Mouse (Mus musculus) forebrain, embryonic 11.5 days (tissue): ENCODE results near the gene Olfr701. TPM values are rescaled to one million over a fixed set of nuclear protein-coding genes. Genes with fewer than 3 reads are reported as not detected.

Source experiments
- ATAC-seq: fragments of 200-750 bp; cut with Nextera tagmentation; replicated peaks from 2 replicates; pipeline ENCODE4 v1.8.0; 2017; ENCODE audit warnings: moderate TSS enrichment; ENCODE audit not compliant: low FRiP score
- DNase-seq: peaks from one replicate; pipeline ENCODE4 v3.0.0-alpha.2; 2017; ENCODE audit warnings: low spot score
- H3K27ac ChIP-seq: fragments of 300-500 bp; sonication (generic); 2 replicates; pipeline ENCODE4 v1.5.1; 2014; ENCODE audit warnings: low read depth, low read length
- H3K27me3 ChIP-seq: fragments of 300-500 bp; sonication (generic); 2 replicates; pipeline ENCODE4 v1.6.1; 2014; ENCODE audit warnings: mild to moderate bottlenecking, low read length, mixed read lengths; ENCODE audit not compliant: control insufficient read depth, insufficient read depth
- H3K36me3 ChIP-seq: fragments of 300-500 bp; sonication (generic); 2 replicates; pipeline ENCODE4 v1.6.1; 2014; ENCODE audit warnings: mild to moderate bottlenecking, low read length, moderate library complexity, mixed read lengths; ENCODE audit not compliant: control insufficient read depth, insufficient read depth
- H3K4me1 ChIP-seq: fragments of 300-500 bp; sonication (generic); replicated peaks from 2 replicates; pipeline ENCODE4 v1.6.1; 2014; ENCODE audit warnings: low read length, mixed read lengths; ENCODE audit not compliant: control insufficient read depth, insufficient read depth
- H3K4me2 ChIP-seq: fragments of 300-500 bp; sonication (generic); 2 replicates; pipeline ENCODE4 v1.6.1; 2014; ENCODE audit warnings: low read depth, mild to moderate bottlenecking, low read length, moderate library complexity, mixed read lengths; ENCODE audit not compliant: severe bottlenecking
- H3K4me3 ChIP-seq: fragments of 300-500 bp; sonication (generic); 2 replicates; pipeline ENCODE4 v1.5.1; 2014; ENCODE audit warnings: low read depth, low read length
- H3K9ac ChIP-seq: fragments of 300-500 bp; sonication (generic); 2 replicates; pipeline ENCODE4 v1.6.1; 2014; ENCODE audit warnings: low read length
- H3K9me3 ChIP-seq: fragments of 300-500 bp; sonication (generic); 2 replicates; pipeline ENCODE4 v1.6.1; 2016; ENCODE audit warnings: low read length, mixed read lengths; ENCODE audit not compliant: control insufficient read depth
- WGBS: fragments of 180-500 bp; shearing (Covaris S2); extraction: QIAGEN DNeasy Blood & Tissue Kit; methylation state at CpG from one replicate; pipeline ENCODE4 v1.1.7; 2014; 5-methylcytosine and 5-hydroxymethylcytosine counted together
- polyA plus RNA-seq: library from polyadenylated mRNA; unstranded; fragments of >200 nt; fragmentation: Nextera tagmentation; extraction: Ambion mirVana; gene quantifications from 2 replicates; pipeline ENCODE4 v1.2.1, GENCODE M21; 2014

Gene Olfr701
- polyA plus RNA-seq, result not detected in 2 replicates

DNA sequence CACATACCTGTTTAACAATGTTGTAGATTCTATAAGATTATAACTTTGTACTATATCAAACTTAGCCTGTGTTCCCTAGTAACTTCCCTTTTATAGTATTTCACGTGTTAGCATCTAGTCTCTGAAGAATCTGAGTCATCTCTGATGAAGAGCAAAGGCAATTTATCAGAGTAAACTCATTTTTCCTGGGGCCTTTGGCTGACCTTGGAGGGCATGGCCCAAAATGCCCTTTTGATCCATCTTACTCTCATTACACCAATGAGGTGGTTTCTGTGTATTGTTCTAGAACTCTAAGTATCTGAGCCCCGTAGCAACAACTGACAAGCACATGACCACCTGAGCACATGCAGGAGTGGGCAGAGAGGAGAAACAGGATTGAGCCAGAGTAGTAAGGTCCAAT is at the start of gene Olfr701:
Gene Olfr701, plus strand, starts transcription at position 301 of the 400 bp plus-strand sequence.
- ATAC-seq (no peak), DNase-seq (no peak)
- WGBS, result 81% methylated on average over 2 of the region's 2 CpGs
- H3K9me3 ChIP-seq, result no peaks in the 10 kb centered on the region
- H3K4me1 ChIP-seq, result no peaks in the 10 kb centered on the region
- no peak within 1 kb of the TSS for H3K4me3 ChIP-seq
- no peaks in the 10 kb centered on the region for H3K36me3 ChIP-seq
- H3K4me2 ChIP-seq, result no peak within 1 kb of the TSS
- no peak within 1 kb of the TSS for H3K27ac ChIP-seq
- no peaks in the 10 kb centered on the region for H3K27me3 ChIP-seq
- H3K9ac ChIP-seq, result no peak within 1 kb of the TSS

DNA sequence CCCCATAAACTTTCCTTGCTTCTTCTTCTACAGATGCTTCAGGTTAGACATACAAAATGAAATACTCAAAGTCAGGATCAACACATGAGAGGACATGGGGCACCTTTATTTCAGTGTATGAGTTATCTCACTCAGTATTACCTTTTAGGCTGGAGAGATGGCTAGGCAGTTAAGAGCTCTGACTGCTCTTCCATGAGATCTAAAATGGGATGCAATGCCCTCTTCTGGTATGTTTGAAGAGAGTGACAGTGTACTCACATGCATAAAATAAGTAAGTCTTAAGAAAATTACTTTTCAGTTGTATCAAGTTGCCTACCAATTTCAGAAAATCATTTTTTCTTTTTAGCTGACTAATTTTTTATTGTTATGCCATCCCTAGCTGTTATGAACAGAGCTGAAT is 25.6 kb upstream of the Olfr701 start:
- Histone ChIP-seq H3K27ac (no peak overlapping the region), H3K27me3 (no peaks in the 10 kb centered on the region), H3K9me3 (no peaks in the 10 kb centered on the region), H3K4me3 (no peak overlapping the region), H3K4me1 (no peaks in the 10 kb centered on the region), H3K36me3 (no peaks in the 10 kb centered on the region), H3K4me2 (no peak overlapping the region), H3K9ac (no peak overlapping the region)
- ATAC-seq (no peak), DNase-seq (no peak)

DNA sequence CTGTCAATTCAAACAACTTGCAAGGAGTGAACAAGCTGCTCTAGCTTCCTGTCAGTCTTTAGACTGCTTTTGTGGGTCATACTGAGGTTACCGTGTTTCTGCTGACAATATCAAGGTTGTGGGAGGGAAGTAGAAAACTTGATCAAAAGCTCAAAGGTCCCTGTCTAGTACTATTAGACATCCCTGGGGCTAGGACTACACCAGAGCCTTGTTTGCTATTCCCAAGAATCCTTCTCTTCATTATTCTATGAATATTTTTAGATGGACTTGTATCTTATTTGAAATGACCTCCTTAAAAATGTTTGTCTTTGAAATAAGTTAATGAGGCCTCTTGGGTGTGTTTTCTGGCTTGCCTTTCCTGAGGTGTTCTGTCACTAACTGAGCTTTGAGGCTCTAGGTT is 20.8 kb upstream of the Olfr701 start, which contains the start of gene Olfr699:
Gene Olfr699, minus strand, starts transcription at position 101 of the 400 bp plus-strand sequence.
- Histone ChIP-seq H3K4me3 (no peak within 1 kb of the TSS), H3K4me2 (no peak within 1 kb of the TSS), H3K9ac (no peak within 1 kb of the TSS), H3K4me1 (no peaks in the 10 kb centered on the region), H3K36me3 (no peaks in the 10 kb centered on the region), H3K27ac (no peak within 1 kb of the TSS), H3K9me3 (no peaks in the 10 kb centered on the region), H3K27me3 (no peaks in the 10 kb centered on the region)
- WGBS, result 90% methylated on average over 1 of the region's 1 CpGs
- DNase-seq, result no peak
- ATAC-seq, result no peak

DNA sequence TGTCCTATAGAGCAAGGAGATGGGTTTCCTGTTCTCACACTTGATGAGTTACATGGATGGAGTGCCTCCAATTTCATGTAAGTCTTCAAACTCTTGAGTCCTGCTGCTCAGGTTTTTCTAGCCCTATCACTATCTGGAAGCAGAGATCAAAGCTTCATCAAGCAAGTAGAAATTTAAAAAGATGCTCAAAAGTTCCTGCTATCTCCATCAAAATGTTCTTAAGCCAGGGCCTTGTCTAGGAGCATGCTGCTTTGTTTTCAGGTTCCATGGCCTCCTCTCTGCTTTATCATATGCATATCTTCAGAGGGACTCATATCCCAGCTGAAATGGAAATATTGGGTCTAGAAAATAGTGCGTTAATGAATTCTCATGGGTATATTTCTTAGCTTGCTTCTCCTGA is 5.2 kb upstream of the Olfr701 start, which contains the start of gene Olfr700:
Gene Olfr700, minus strand, starts transcription at position 101 of the 400 bp plus-strand sequence.
- Histone ChIP-seq H3K36me3 (no peaks in the 10 kb centered on the region), H3K4me2 (no peak within 1 kb of the TSS), H3K27me3 (no peaks in the 10 kb centered on the region), H3K9me3 (no peaks in the 10 kb centered on the region), H3K9ac (no peak within 1 kb of the TSS), H3K4me3 (no peak within 1 kb of the TSS), H3K4me1 (no peaks in the 10 kb centered on the region), H3K27ac (no peak within 1 kb of the TSS)
- no peak for DNase-seq
- WGBS, result 89% methylated on average over 1 of the region's 1 CpGs
- ATAC-seq, result no peak

DNA sequence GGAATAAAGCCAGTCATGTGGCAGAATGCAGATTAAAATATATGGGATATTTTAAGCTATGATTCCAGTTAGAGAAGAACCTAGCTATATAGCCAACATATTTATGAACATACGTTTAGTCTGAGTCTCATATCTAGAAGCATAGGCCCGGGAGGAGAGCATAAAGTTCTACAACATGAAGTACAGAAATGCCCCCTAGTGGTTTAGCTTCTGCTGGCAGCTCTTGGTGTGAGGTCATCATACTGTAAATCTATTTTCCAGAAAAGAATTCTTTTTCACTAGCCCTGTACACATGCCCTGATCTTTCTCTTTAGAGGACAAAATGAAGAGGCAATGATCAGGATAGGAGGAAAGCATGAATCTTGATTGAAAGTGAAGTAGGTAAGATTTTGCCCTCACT is 1.8 kb downstream of the Olfr701 start:
- no peak overlapping the region for H3K27ac ChIP-seq
- H3K9me3 ChIP-seq, result no peaks in the 10 kb centered on the region
- no peak overlapping the region for H3K9ac ChIP-seq
- no peak overlapping the region for H3K4me2 ChIP-seq
- no peaks in the 10 kb centered on the region for H3K36me3 ChIP-seq
- ATAC-seq (no peak), DNase-seq (no peak)
- no peaks in the 10 kb centered on the region for H3K27me3 ChIP-seq
- H3K4me3 ChIP-seq, result no peak overlapping the region
- H3K4me1 ChIP-seq, result no peaks in the 10 kb centered on the region
- 57% methylated on average over 2 of the region's 2 CpGs for WGBS

DNA sequence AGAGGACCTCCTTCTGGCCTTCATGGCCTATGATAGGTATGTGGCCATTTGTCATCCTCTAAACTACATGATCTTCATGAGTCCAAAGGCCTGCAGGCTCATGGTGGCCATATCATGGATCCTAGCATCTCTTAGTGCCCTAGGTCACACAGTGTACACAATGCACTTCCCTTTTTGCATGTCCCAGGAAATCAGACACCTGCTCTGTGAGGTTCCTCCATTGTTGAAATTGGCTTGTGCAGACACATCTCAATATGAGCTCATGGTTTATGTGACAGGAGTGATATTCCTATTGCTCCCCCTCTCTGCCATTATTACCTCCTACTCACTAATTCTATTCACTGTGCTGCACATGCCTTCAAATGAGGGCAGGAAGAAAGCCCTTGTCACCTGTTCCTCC is 4.5 kb downstream of the Olfr701 start:
- H3K4me2 ChIP-seq, result no peak overlapping the region
- no peak overlapping the region for H3K4me3 ChIP-seq
- H3K27me3 ChIP-seq, result no peaks in the 10 kb centered on the region
- no peaks in the 10 kb centered on the region for H3K4me1 ChIP-seq
- no peaks in the 10 kb centered on the region for H3K36me3 ChIP-seq
- no peak overlapping the region for H3K27ac ChIP-seq
- no peaks in the 10 kb centered on the region for H3K9me3 ChIP-seq
- DNase-seq, result no peak
- H3K9ac ChIP-seq, result no peak overlapping the region
- ATAC-seq, result no peak

DNA sequence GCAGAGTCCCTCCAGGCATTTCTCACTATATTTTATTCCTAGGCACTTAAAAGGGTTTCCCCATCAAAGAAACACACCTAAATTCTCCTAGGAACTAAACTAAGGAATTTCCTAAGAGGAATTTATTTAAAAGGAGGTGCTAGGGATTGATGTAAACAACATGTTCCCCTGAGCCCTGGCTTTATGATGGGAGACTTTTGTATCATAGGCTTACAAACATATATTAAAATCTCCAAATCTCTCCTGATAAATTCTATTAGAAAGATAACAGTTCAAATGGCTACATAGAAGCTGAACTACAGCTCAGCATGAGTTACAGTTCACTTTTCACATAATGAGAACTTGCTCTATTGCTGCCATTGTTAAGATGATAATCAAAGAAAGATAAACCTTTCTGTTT is 19.9 kb downstream of the Olfr701 start, which contains the start of gene Olfr702:
Gene Olfr702, minus strand, starts transcription at position 101 of the 400 bp plus-strand sequence.
- ATAC-seq (no peak), DNase-seq (no peak)
- H3K9me3 ChIP-seq, result no peaks in the 10 kb centered on the region
- no peak within 1 kb of the TSS for H3K27ac ChIP-seq
- no peaks in the 10 kb centered on the region for H3K27me3 ChIP-seq
- no peaks in the 10 kb centered on the region for H3K36me3 ChIP-seq
- no peaks in the 10 kb centered on the region for H3K4me1 ChIP-seq
- no peak within 1 kb of the TSS for H3K9ac ChIP-seq
- no peak within 1 kb of the TSS for H3K4me3 ChIP-seq
- H3K4me2 ChIP-seq, result no peak within 1 kb of the TSS

DNA sequence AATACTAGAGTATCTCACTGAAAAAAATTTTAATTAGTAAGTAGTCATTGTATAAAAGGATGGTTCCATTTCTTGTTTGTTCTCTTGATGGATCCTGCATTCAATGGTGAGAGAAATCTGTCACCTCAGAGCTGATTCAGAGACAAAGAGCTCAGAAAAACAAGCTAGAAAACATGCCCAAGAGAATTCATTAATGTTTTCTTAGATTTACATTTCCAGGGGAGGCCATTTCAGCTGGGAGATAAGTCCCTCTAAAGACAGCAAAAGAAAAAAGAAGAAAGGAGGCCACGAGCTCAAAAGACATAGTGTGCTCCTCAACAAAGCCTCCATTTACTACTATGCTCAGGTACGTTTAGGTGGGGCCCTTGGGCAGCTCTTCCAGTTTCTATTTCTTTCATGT is 29.1 kb downstream of the Olfr701 start, which contains the start of gene Olfr703:
Gene Olfr703, plus strand, starts transcription at position 301 of the 400 bp plus-strand sequence.
- Histone ChIP-seq H3K36me3 (no peaks in the 10 kb centered on the region), H3K27ac (no peak within 1 kb of the TSS), H3K4me2 (no peak within 1 kb of the TSS), H3K4me3 (no peak within 1 kb of the TSS), H3K9me3 (no peaks in the 10 kb centered on the region), H3K27me3 (no peaks in the 10 kb centered on the region), H3K9ac (no peak within 1 kb of the TSS), H3K4me1 (no peaks in the 10 kb centered on the region)
- WGBS, result 68% methylated on average over 2 of the region's 2 CpGs
- DNase-seq (no peak), ATAC-seq (no peak)

DNA sequence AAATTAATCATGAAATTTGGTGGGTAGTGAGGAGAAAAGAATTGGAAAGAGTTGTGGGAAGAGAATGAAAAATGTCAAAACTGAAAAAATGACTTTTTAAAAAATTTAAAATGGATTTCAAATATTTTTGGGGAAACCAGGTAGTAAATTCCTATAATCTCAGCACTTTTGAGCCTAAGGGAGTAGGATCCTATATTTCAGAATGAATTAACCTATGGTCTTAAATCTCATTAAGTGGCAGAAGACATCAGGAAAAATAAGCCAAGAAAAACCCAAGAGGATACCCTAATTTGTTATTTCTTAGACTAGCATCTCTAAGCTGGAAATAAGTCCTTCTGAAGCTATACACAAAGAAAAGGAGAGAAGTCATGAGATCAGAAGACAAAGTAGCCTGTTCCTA is 49.0 kb downstream of the Olfr701 start, which contains the start of gene Olfr704:
Gene Olfr704, plus strand, starts transcription at position 301 of the 400 bp plus-strand sequence.
- Histone ChIP-seq H3K4me3 (no peak within 1 kb of the TSS), H3K27ac (no peak within 1 kb of the TSS), H3K4me1 (no peaks in the 10 kb centered on the region), H3K27me3 (no peaks in the 10 kb centered on the region), H3K36me3 (no peaks in the 10 kb centered on the region), H3K4me2 (no peak within 1 kb of the TSS), H3K9me3 (no peaks in the 10 kb centered on the region), H3K9ac (no peak within 1 kb of the TSS)
- ATAC-seq, result no peak
- DNase-seq, result no peak
